Mouse (Mus musculus) kidney, postnatal 25 days (tissue): ENCODE results near the gene Gldn.

Experiments
- DNase-seq, 2 experiments: peaks; one replicate each; pipeline ENCODE4 v3.0.0; 2021; ENCODE audit warnings: mixed read lengths in 2 of 2

Gldn gene

DNA sequence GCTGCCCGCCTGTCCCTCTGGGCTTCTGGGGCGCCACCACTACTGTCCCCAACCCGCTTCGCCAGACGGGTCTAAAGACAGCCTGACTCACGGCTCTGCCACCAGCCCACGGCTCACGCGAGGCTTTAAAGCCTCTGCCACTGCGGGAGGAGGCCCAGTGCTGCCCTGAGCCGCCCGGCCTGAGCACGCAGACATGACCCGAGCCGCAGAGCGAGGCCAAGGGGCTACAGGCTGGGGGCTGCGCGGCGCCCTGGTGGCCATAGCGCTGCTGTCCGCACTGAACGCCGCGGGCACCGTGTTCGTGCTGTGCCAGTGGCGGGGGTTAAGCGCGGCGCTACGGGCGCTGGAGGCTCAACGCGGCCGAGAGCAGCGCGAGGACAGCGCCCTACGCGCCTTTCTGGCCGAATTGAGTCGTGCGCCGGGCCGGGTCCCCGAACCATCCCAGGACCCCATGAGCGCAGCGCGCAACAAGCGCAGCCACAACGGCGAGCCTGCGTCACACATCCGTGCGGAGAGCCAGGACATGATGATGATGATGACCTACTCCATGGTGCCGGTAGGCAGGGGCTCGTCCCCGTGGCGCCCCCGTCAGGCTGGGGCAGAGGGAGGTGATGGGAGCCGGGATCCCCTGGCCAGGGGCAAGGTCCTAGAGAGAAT, at the start of gene Gldn:
TSS of gene Gldn (plus strand) at position 156 of the 657 bp plus-strand sequence.
- no peak for DNase-seq

DNA sequence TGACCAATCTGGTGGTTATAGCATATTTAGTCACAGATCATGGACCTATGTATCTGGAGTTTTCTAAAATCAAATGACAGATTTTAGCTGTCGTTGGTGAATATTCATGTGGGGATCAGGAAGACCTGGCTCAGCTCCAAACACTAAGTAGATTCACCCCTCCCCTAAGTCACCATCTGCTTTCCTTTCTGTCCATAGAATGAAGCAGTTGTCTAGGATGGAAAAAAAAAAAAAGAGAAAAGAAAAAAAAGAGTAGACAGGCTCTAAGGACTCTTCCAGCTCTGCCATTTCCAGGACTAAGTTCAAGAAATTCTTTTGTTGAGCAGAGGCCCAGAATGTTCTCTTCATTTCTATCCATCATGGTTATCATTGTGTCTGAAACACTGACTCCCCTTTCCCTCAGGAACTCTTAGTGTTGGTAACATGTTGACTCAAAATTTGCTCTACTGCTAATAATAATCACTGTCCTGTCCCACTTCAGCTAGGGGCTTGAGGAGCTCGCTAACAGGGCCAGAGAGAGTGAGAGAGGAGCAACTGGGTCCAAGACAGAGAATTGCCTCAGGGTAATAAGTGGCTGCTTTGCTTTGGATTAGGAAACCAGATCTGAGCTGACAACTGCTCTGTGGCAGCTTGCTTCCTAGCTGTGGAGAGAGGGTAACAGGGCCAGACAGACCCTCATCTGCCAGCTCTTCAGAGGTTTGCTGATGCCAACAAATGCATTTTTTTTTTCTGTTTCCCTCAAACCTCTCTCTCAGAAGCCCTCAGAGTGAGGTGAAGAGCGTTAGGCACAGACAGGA, 41.2 kb upstream of the Gldn start:
- DNase-seq, result no peak

DNA sequence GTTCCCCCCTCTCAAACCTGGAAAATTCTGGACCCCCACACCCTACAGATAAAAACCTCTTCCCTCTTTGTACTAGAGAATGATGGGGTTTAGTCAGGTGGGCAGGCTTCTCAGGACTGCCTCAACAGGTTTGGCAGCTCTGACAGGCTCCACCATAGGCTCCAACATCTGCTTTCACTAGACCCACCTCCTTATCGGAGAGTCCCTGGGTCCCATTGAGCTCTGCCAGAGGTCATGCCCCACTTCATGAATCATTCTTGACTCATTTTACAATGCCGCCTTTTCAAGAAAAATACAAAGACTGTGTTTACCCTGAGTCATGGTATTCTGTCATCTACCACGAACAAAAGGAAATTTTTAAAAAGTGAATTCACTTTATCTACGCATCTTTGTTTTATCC, 21.5 kb upstream of the Gldn start:
- DNase-seq, result no peak

DNA sequence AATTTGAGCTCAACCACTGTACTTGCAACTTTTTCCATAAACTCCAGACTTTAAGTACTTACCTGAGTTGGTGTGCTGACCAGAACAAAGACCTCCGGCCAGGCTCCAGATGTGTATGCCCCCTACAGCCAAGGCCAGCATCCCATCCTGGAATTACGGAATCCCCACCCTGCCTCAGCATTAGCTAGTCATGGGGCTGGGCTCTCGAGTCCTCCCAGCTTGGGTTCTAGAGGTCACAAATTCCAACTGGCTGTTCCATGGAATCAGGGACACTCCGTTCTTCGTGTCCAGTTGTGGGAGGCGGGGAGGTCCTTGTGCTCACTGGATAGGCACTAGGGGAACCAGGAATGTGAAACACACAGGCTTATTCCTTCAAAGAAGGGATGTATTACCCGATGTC, 18.3 kb upstream of the Gldn start, which contains the start of gene Cyp19a1:
TSS of gene Cyp19a1 (minus strand) at position 101 of the 400 bp plus-strand sequence.
- DNase-seq, result no peak

DNA sequence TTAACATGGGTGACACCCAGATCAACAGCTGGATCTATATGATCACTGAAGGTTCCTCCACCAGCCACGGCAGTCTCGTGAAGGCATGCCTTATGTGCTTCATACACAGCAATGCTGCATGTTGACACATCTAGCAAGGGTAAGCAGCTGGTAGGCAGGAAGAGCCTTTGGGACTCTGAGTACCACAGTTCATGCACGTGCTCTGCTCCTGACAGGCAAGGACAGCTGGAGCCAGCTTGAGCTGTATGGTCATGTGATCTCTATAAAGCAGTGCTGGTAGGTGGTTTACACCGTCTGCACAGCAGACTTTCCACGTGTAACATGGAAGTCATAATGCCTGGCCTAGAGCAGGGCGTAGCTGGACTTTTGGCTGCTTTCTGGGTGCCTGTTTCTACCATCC, 16.3 kb upstream of the Gldn start:
- no peak for DNase-seq

DNA sequence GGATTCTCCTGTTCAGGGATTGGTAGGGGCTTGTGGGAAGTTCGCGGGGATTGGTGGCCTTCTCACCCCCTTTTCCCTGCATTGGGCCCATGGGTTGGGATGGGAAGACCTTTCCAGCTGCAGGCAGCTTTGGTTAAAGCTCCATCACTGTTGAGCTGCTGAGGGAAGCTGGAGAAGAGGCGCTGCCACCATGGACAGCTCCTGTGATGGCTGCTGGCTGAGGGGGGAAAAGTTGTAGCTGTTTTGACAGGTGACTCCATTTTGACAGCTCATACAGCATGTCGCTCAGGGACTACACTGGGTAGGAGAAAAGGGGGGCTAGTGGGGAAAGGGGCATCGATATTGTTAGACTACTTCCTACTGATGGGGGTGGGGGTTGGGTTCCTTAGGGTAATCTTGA, 15.4 kb upstream of the Gldn start:
- no peak for DNase-seq

DNA sequence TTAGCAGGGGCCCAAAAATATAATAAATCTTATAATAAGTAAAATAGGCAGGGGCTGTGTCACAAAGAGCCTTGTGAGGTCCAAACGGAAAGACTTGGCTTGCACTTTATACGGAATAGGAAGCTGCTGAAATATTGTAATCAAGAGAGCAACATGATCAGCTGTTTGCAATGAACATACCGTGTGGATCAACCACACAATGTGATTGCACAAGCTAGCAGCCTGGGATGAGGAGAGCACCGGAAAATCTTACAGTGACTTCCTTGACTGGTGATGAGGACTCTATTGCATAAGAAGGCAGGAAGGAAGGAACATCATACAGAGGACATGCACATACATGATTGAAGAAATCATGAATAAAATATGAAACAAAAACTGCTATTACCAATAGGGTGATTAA, 11.0 kb upstream of the Gldn start:
- no peak for DNase-seq

DNA sequence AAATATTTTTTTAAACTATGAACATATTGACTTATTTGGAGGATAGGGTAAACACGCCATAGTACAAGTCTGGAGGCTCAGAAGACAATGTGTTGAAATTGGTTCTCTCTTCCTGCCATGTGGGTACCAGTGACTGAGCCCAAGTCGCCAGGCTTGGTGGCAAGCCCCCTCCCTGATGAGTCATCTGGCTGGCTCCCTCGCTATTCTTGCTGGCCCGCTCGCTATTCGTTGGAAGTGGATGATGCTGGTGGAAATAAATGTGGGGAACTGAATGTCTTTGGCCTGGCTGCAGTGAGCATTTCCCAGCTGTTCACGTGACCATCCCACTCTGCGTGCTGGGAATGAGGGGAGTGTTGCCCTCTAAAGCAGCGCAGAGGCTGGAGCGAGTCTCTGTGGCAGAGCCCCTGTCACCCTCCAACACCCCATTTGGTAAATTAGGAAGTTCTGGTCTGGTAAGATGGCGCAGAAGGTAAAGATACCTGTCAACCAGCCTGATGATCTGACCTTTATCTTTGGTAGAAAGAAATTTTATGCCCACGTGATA, 7.2 kb upstream of the Gldn start:
- no peak for DNase-seq

DNA sequence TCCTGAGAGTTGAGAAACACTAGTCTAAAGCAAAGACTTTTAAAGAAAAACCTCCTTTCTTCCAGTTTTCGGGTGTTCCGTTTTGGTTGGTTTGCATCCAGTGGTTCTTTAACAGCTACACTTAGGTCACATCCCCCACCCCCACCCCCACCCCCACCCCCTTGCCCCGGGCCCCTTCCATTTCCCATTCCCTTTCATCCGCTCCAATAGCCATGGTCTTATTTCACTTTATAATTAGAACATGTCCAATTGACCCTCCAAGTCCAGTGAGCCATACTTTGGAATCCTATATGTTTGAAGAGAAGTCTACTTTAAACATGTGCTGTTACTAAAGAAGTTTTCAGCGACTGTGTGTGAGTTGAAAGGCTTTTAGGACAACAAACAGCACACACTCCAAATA, 1.5 kb downstream of the Gldn start:
- no peak for DNase-seq

DNA sequence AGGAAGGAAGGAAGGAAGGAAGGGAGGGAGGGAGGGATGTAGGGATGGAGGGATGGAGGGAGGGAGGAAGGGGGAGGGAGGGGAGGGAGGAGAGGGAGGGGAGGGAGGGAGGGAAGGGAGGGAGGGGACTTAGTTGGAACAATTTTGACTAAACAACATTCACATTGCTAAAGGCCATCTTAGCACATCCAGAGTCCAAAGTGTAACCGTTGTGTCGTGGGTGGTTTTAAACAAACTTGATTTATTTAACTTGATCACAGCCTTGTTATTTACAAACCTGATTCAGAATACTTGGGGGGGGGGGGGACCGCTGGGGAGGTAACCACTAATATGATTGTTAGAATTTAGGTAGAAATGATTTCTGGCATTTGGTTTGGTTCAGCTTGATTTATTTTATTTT, 13.1 kb downstream of the Gldn start:
- no peak for DNase-seq

DNA sequence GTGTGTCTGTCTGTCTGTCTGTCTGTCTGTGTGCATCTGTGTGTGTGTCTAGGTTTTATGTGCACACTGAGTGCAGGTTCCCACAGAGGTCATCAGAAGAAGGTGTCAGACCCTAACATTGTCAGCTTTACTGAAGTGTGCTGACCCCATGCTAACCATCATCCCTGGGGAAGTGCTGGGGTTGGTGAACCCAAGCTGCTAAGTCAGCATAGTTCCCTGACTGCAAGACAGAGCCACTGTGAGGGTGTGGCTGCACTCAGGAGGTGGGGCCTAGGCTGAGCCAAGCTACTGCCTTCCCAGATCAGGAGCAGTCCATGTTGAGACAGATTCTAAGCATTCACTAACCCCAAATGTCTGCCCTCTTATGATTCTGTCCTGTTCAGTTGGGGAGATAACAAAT, 13.5 kb downstream of the Gldn start:
- peak in 1 of 2 experiments; percentile 43 for DNase-seq

DNA sequence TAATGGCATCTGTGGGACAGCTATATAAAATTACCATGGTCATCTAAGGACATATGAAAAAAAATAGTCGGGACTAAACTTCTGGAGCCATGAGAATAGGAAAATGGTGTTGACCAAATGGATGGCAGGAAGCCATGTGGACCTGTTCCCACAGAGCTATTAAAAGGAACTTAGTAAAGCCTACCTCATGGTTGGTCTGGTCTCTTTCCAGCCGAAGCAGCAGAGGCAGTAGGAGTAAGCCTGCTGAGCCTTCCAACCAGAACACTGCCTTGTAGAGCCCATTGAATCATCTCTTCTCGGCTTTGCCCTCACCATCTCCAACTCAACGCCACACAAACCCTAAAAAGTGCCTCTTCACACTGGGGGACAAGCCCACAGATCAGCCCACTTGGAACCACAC, 15.0 kb downstream of the Gldn start:
- DNase-seq, result no peak

DNA sequence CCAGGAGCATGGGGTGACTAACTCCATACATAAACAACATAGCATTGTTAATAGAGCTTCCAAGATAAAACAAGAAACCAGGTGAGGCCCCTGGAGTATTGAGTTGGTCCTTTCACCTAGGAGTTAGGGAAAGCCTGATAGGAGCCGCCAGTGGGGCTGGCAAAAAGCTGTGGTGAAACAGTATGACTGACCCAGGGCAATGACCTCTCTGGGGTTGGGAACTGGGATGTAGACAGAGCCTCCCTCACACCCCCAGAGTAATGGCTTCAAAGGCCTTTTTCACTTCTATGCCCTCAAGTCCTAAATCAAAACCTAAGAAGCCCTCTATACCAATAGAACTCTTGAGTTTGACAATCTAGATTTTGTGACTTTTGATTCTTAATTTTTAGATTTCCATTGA, 21.9 kb downstream of the Gldn start:
- DNase-seq, result no peak

DNA sequence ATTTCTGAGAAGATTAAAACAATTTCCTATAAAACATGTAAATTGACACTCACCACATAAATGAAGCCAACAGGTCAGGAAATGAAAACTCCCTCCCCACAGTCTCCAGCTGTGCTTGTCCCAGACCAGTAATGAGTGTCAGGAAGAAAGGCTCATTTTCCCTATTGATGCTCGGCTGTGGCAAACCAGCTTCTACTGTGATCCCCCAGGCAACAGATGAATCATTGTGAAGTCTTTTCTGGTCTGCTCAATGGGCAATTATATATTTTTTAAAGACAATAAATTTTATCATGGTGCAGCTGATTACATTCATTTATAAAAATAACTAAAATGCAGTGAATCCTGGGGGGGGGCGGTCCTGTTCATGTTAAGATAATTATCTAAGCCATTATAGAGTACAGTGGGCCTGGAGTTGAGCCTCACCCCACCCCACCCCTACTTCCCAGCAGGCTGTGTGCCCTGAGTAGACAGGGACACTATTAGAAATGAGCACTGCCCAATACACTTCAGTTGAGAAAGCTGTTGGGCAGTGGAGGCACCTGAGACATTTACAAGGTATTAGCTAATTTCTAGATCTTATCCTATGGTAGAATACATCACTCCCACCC, 22.6 kb downstream of the Gldn start:
- no peak for DNase-seq

DNA sequence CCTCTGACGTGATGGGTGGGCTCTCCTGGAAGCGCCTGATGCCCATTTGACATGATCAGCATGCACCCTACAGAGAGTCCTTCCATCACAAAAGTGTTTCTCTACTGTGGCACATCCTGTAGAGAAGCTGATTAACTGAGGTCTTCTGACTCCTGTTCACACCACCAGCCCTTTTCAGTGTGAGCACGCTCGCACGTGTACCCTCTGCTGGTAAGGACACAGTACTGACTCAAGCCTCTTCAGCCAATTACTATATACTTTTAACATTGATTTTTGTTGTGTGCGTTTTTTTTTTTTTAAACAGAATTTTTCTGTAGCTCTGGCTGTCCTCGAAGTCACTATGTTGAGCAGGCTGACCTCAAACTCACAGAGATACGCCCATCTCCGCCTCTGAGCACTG, 30.1 kb downstream of the Gldn start:
- DNase-seq, result peak in 1 of 2 experiments; percentile 6

DNA sequence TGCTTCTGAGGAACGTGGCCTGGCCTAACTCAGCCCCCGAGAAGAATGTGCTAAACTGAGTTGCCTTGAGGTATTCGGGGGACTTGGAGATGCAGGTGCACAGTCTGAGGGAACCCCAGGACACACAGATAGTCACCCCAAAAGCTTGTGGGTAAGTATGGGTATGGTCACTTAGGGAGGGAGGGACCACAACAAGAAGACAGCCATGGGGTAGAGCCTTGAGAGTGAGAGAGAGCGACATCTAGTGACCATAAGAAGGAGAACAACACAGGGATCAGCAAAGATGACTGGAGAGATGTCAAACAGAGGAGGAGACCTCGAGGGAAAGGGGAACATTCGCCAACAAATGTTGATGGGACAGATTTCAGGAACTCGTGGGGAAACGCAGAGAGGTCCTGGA, 37.2 kb downstream of the Gldn start:
- no peak for DNase-seq

DNA sequence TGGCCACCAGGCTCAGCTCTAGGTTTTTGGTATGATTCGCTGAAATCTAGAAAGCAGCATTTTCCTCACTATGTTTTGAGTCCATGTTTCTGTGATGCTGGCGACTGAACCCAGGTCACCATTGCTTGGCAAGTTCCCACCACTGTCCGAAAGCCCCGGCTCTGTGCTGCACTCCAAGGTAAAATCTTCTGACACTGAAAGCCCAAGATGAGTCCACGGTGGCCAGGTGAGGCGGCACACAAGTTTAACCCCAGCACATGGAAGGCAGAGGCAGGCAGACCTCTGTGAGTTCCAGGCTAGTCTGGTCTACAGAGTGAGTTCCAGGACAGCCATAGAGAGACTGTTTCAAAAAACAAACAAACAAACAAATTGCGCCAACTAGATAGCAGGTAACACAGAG, 42.9 kb downstream of the Gldn start:
- DNase-seq, result no peak

DNA sequence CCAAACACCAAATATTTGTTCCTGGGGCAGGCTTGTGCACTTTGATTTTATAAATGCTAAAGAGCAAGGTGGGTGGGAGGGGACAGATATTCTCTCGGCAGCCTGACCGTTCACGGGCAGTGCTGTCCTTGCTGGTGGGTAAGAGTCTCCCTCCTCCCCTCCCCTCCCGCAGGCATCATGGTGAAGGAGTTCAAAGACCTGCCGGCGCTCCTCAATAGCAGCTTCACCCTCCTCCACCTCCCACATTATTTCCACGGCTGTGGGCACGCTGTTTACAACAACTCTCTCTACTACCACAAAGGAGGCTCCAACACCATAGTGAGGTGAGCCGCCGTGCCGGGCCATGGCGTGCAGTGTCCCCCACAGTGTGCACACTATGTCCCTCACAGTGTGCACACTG, 49.3 kb downstream of the Gldn start:
- DNase-seq, result no peak

DNA sequence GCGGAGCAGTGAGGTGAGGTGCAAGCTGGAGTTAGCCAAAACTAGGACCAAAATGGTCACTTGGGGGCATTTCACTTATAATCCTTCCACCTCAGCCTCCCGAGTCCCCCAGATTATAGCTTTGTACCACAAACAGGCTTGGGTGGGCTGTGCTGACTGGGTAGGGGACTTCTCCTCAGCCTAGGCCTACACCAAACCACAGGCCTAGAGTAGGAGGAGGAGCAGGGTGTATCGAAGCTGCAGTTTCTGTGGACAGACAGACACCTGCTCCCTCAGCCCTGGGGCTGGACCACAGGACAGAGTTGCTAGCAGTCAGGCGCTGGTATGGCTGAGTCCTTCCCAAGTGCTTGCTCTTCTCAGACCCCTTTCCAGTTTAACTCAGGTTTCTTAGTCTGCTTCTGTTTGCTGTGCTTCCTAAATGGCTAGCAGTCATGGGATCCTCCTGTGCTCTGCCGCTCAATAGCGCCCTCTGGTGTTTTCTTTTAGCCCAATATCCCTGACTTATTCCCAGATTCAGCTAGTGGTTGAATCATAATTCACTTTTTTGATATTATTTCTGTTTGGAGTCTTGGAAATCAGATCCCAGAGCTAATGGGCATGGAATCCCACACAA, 50.4 kb downstream of the Gldn start:
- peak in 1 of 2 experiments; percentile 68 for DNase-seq

DNA sequence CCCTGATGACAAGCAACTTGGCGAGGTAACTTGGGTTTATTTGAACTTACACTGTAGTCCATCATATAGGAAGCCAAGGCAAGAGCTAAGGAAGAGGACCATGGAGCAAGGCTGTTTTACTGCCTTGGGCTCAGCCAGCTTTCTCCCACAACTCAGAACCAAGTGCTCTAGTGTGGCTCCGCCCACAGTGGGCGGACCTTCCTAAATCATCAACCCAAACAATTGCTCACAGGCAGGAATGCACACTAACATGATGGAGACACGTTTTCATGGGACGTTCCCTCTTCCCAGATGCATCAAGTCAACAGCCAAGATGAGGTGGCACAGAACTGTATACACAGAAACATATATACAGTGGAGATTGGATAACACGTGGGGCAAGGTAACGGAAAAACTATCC, 55.7 kb downstream of the Gldn start:
- no peak for DNase-seq

DNA sequence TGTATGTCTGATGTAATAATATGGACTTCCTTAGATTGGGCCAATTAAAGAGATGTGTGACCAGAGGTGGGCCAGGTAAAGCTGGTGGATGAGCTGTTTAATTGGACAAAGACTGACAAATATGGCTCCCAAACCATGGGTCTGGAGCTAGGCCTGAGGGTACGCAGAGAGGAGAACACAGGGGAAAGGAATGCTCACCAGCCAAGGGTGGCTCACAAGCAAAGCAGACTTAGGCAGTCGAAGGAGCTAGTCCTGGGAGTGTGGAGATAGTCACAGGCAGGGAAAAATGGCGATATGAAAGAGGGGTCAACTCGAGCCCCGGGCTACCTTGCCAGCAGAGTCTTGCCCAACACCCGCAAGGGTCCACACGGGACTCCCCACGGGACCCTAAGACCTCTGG, 70.5 kb downstream of the Gldn start:
- no peak for DNase-seq
